Mouse (Mus musculus): ENCODE data around the gene Nfix. TPM values are rescaled to one million over a fixed set of nuclear protein-coding genes. Genes with fewer than 3 reads are reported as not detected.

Nfix gene
- polyA plus RNA-seq, 1 experiment: 98.5 TPM

GRCm38 (mm10) chr8:84825636-84826035 lies 25.5 kb upstream of the Nfix start:
- 86% methylated on average over 4 of the region's 4 CpGs for WGBS

GRCm38 (mm10) chr8:84823653-84824052 lies 23.5 kb upstream of the Nfix start:
- TF ChIP-seq CTCF (IDR thresholded peaks at IDR 0.05; ENCODE audit: borderline replicate concordance, insufficient read depth, low read depth, low read length) (peak; percentile 85), POLR2A (IDR thresholded peaks at IDR 0.05; ENCODE audit: borderline replicate concordance, insufficient read depth, low read length) (no peak)
- Histone ChIP-seq H3K27me3 (ENCODE audit: control insufficient read depth, insufficient read depth, low read length) (no peaks in the 10 kb centered on the region), H3K27ac (ENCODE audit: insufficient read depth, low read length) (no peak overlapping the region), H3K4me1 (ENCODE audit: control insufficient read depth, insufficient read depth, low read length) (peaks cover 6% of the 10 kb centered on the region), H3K4me3 (replicated peaks; ENCODE audit: insufficient read depth, low read depth, low read length) (peak overlapping the region; percentile 56)
- peak; percentile 78 to 81 for DNase-seq
- WGBS: 1% methylated on average over 18 of the region's 18 CpGs

More at GRCm38 (mm10) chr8:84825636-84826035, 25.5 kb upstream of the Nfix start:
- no peak for TF ChIP-seq POLR2A (IDR thresholded peaks at IDR 0.05; ENCODE audit: borderline replicate concordance, insufficient read depth, low read length)
- no peak for TF ChIP-seq CTCF (IDR thresholded peaks at IDR 0.05; ENCODE audit: borderline replicate concordance, insufficient read depth, low read depth, low read length)
- no peaks in the 10 kb centered on the region for H3K27me3 ChIP-seq (ENCODE audit: control insufficient read depth, insufficient read depth, low read length)
- 0 out of 2 replicates have a peak, but pooled peaks cover 2% of the 10 kb centered on the region for H3K4me1 ChIP-seq (ENCODE audit: control insufficient read depth, insufficient read depth, low read length)
- H3K27ac ChIP-seq (ENCODE audit: insufficient read depth, low read length): no peak overlapping the region
- no peak overlapping the region for H3K4me3 ChIP-seq (replicated peaks; ENCODE audit: insufficient read depth, low read depth, low read length)
- no peak for DNase-seq

- Histone ChIP-seq H3K27ac (ENCODE audit: insufficient read depth, low read length) (no peak within 1 kb of the TSS), H3K27me3 (ENCODE audit: control insufficient read depth, insufficient read depth, low read length) (no peaks in the 10 kb centered on the region), H3K4me3 (replicated peaks; ENCODE audit: insufficient read depth, low read depth, low read length) (peak within 1 kb of the TSS; percentile 56), H3K4me1 (ENCODE audit: control insufficient read depth, insufficient read depth, low read length) (peaks cover 6% of the 10 kb centered on the region)
- TF ChIP-seq CTCF (IDR thresholded peaks at IDR 0.05; ENCODE audit: borderline replicate concordance, insufficient read depth, low read depth, low read length) (no peak), POLR2A (IDR thresholded peaks at IDR 0.05; ENCODE audit: borderline replicate concordance, insufficient read depth, low read length) (no peak)
- WGBS: 59% methylated on average over 3 of the region's 3 CpGs
- no peak for DNase-seq
These were observed 22.6 kb upstream of the Nfix start, which contains the start of gene Dand5 for GRCm38 (mm10) chr8:84822723-84823122. Dand5 (minus strand) TSS chr8:84822823.

- Histone ChIP-seq H3K27me3 (ENCODE audit: control insufficient read depth, insufficient read depth, low read length) (no peaks in the 10 kb centered on the region), H3K27ac (ENCODE audit: insufficient read depth, low read length) (no peak overlapping the region), H3K4me3 (replicated peaks; ENCODE audit: insufficient read depth, low read depth, low read length) (no peak overlapping the region), H3K4me1 (ENCODE audit: control insufficient read depth, insufficient read depth, low read length) (peaks cover 21% of the 10 kb centered on the region)
- no peak for TF ChIP-seq POLR2A (IDR thresholded peaks at IDR 0.05; ENCODE audit: borderline replicate concordance, insufficient read depth, low read length)
- 56% methylated on average over 17 of the region's 17 CpGs for WGBS
- DNase-seq: peak in 1 of 2 experiments; percentile 24
These were observed 16.0 kb upstream of the Nfix start for GRCm38 (mm10) chr8:84816117-84816516.

GRCm38 (mm10) chr8:84815547-84815946 lies 15.4 kb upstream of the Nfix start:
- H3K27me3 ChIP-seq (ENCODE audit: control insufficient read depth, insufficient read depth, low read length): no peaks in the 10 kb centered on the region
- peak overlapping the region; percentile 40 for H3K27ac ChIP-seq (ENCODE audit: insufficient read depth, low read length)
- peak; percentile 93 to 99 for DNase-seq
- H3K4me3 ChIP-seq (replicated peaks; ENCODE audit: insufficient read depth, low read depth, low read length): no peak overlapping the region
- TF ChIP-seq CTCF (IDR thresholded peaks at IDR 0.05; ENCODE audit: borderline replicate concordance, insufficient read depth, low read depth, low read length): peak; percentile 98
- TF ChIP-seq POLR2A (IDR thresholded peaks at IDR 0.05; ENCODE audit: borderline replicate concordance, insufficient read depth, low read length): no peak
- H3K4me1 ChIP-seq (ENCODE audit: control insufficient read depth, insufficient read depth, low read length): peaks cover 21% of the 10 kb centered on the region
- WGBS: 11% methylated on average over 9 of the region's 9 CpGs

- peaks cover 18% of the 10 kb centered on the region for H3K4me1 ChIP-seq (ENCODE audit: control insufficient read depth, insufficient read depth, low read length)
- WGBS: 9% methylated on average over 19 of the region's 19 CpGs
- no peak for TF ChIP-seq POLR2A (IDR thresholded peaks at IDR 0.05; ENCODE audit: borderline replicate concordance, insufficient read depth, low read length)
- H3K4me3 ChIP-seq (replicated peaks; ENCODE audit: insufficient read depth, low read depth, low read length): no peak overlapping the region
- peak; percentile 56 to 57 for DNase-seq
- no peaks in the 10 kb centered on the region for H3K27me3 ChIP-seq (ENCODE audit: control insufficient read depth, insufficient read depth, low read length)
- H3K27ac ChIP-seq (ENCODE audit: insufficient read depth, low read length): peak overlapping the region; percentile 40
These were observed 14.7 kb upstream of the Nfix start for GRCm38 (mm10) chr8:84814555-84815441.

- H3K4me1 ChIP-seq (ENCODE audit: control insufficient read depth, insufficient read depth, low read length): peaks cover 17% of the 10 kb centered on the region
- H3K27ac ChIP-seq (ENCODE audit: insufficient read depth, low read length): no peak overlapping the region
- H3K27me3 ChIP-seq (ENCODE audit: control insufficient read depth, insufficient read depth, low read length): no peaks in the 10 kb centered on the region
- DNase-seq: peak in 1 of 2 experiments; percentile 46
- no peak overlapping the region for H3K4me3 ChIP-seq (replicated peaks; ENCODE audit: insufficient read depth, low read depth, low read length)
- TF ChIP-seq CTCF (IDR thresholded peaks at IDR 0.05; ENCODE audit: borderline replicate concordance, insufficient read depth, low read depth, low read length) (no peak), POLR2A (IDR thresholded peaks at IDR 0.05; ENCODE audit: borderline replicate concordance, insufficient read depth, low read length) (no peak)
- WGBS: 26% methylated on average over 11 of the region's 11 CpGs
These were observed 14.1 kb upstream of the Nfix start for GRCm38 (mm10) chr8:84814240-84814554.

GRCm38 (mm10) chr8:84813830-84814229 lies 13.7 kb upstream of the Nfix start:
- no peak for DNase-seq
- no peak for TF ChIP-seq CTCF (IDR thresholded peaks at IDR 0.05; ENCODE audit: borderline replicate concordance, insufficient read depth, low read depth, low read length)
- no peak for TF ChIP-seq POLR2A (IDR thresholded peaks at IDR 0.05; ENCODE audit: borderline replicate concordance, insufficient read depth, low read length)
- Histone ChIP-seq H3K4me1 (ENCODE audit: control insufficient read depth, insufficient read depth, low read length) (peaks cover 17% of the 10 kb centered on the region), H3K27ac (ENCODE audit: insufficient read depth, low read length) (no peak overlapping the region), H3K27me3 (ENCODE audit: control insufficient read depth, insufficient read depth, low read length) (no peaks in the 10 kb centered on the region), H3K4me3 (replicated peaks; ENCODE audit: insufficient read depth, low read depth, low read length) (no peak overlapping the region)
- WGBS: 82% methylated on average over 3 of the region's 3 CpGs

All from cerebellum, adult 2 months (tissue).